Mouse (Mus musculus): ENCODE data around the gene Sv2b. TPM values are rescaled to one million over a fixed set of nuclear protein-coding genes. Genes with fewer than 3 reads are reported as not detected.

The Sv2b gene
- polyA plus RNA-seq (2015; fragmentation: Nextera tagmentation; extraction: Ambion mirVana) = 0.30 and 0.75 TPM in 2 replicates

DNA sequence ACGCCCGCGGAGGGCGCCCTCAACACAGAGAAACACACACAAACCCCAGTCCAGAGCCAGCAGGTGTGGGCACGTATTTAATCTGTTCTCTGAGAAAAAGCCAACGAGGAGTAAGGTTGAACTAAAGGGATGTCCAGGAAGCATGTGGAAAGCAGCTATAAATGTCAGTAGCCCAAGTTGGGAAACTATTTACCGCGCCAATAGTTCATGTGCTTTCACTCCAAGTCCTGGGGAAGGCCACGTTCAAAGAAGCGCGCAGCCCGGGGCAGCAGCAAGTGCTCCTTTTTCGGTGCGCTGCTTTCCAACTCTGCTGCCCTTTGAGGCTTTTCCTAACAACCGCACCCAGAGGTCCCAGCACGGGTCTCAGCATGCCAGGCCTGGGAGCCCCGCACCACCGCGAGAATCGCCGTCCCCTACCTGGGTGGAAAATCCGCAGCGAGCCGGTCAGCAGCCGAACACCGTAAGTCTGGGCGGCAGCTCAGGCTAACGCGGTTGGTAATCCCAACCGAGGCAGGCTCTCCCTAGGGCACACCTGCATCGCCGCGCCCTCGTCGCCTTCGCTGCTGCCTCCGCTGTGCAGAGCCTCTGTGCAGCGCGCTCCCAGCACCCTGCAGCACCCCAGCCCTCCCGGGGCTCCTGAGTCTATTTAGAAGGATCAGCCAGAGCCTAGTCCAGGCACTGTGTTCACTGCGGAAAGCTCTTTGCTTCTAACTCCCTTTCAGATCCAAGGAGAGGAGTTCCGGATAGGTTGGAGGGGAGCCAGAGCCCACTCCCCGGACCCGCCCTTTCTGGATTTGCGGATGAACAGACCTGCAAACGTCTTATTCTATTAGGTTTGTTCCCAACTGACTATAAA is at the start of gene Sv2b:
Gene Sv2b, minus strand, starts transcription at position 806 of the 856 bp plus-strand sequence.

Other genes with a start within 250 kb of the Sv2b start
- 25.8 and 30.0 TPM in 2 replicates for gene Akap13, start 146.3 kb upstream of the Sv2b start, polyA plus RNA-seq (2015; fragmentation: Nextera tagmentation; extraction: Ambion mirVana)

All from adrenal gland, postnatal 0 days (tissue).